Mouse (Mus musculus) thymus, postnatal 25 days (tissue): Measurements from ENCODE around the gene Nudt3.

Experiments
- DNase-seq: peaks from one replicate; pipeline ENCODE4 v3.0.0; 2022

Gene Nudt3

GRCm38 (mm10) chr17:27596376-27597190 lies 26.7 kb downstream of the Nudt3 start:
- DNase-seq = no peak

GRCm38 (mm10) chr17:27595659-27596375 lies 27.5 kb downstream of the Nudt3 start:
- DNase-seq = no peak

- no peak for DNase-seq
These were observed 30.8 kb downstream of the Nudt3 start for GRCm38 (mm10) chr17:27592565-27592910.

- DNase-seq = no peak
These were observed 31.3 kb downstream of the Nudt3 start for GRCm38 (mm10) chr17:27591826-27592564.

- DNase-seq = no peak
These were observed 35.1 kb downstream of the Nudt3 start for GRCm38 (mm10) chr17:27588231-27588630.

GRCm38 (mm10) chr17:27587252-27587651 lies 36.0 kb downstream of the Nudt3 start:
- no peak for DNase-seq

GRCm38 (mm10) chr17:27586661-27587060 lies 36.6 kb downstream of the Nudt3 start:
- DNase-seq = no peak

GRCm38 (mm10) chr17:27583185-27583894 lies 40.0 kb downstream of the Nudt3 start:
- no peak for DNase-seq

GRCm38 (mm10) chr17:27580392-27581068 lies 42.8 kb downstream of the Nudt3 start:
- no peak for DNase-seq

GRCm38 (mm10) chr17:27579816-27580215 lies 43.5 kb downstream of the Nudt3 start:
- DNase-seq = no peak

- DNase-seq = no peak
These were observed 44.8 kb downstream of the Nudt3 start for GRCm38 (mm10) chr17:27578487-27578886.

- no peak for DNase-seq
These were observed 45.8 kb downstream of the Nudt3 start for GRCm38 (mm10) chr17:27577468-27577867.

GRCm38 (mm10) chr17:27576056-27576455 lies 47.2 kb downstream of the Nudt3 start:
- no peak for DNase-seq

GRCm38 (mm10) chr17:27575116-27575776 lies 48.0 kb downstream of the Nudt3 start:
- DNase-seq = no peak

- DNase-seq = no peak
These were observed 48.7 kb downstream of the Nudt3 start for GRCm38 (mm10) chr17:27574470-27575115.

GRCm38 (mm10) chr17:27573772-27574320 lies 49.4 kb downstream of the Nudt3 start:
- no peak for DNase-seq

GRCm38 (mm10) chr17:27571315-27571714 lies 52.0 kb downstream of the Nudt3 start:
- DNase-seq = no peak

- DNase-seq = no peak
These were observed 55.1 kb downstream of the Nudt3 start for GRCm38 (mm10) chr17:27568228-27568627.

- DNase-seq = no peak
These were observed 57.4 kb downstream of the Nudt3 start for GRCm38 (mm10) chr17:27565942-27566267.

GRCm38 (mm10) chr17:27565163-27565941 lies 57.9 kb downstream of the Nudt3 start, which contains the start of gene AI413582:
TSS of gene AI413582 (minus strand) at chr17:27565756.
- DNase-seq = peak; percentile 98
